Mouse (Mus musculus): ENCODE measurements around the gene Cd300lb. TPM values are rescaled to one million over a fixed set of nuclear protein-coding genes. Genes with fewer than 3 reads are reported as not detected.

The Cd300lb gene
- polyA plus RNA-seq, 1 experiment from 2014 or later, result 0.15 TPM

DNA sequence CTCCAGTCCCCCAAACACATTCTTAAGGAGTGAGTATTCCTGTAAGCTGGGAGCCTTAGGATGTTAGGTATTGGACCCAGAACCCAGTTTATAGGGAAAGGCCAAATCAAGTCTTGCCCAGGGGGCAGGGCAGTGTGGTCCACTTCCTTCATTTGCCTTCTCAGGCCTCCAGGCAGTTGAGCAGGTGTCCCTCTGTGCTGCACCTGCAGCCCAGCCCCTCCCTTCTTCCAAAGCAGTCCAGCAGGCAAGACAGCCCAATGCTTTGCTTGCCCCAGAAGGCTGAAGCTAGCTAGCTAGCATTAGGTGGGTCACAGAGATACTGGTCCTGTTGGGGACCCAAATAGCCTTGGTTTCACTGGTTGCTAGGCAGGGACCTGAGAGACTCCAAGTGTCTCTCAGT lies 54.0 kb downstream of the Cd300lb start:
- Histone ChIP-seq H3K27me3 (no peaks in the 10 kb centered on the region; the same call in 1 of the 2 replicates), H3K4me1 (replicated peaks) (peaks cover 4% of the 10 kb centered on the region), H3K4me2 (no peak overlapping the region), H3K27ac (replicated peaks) (no peak overlapping the region), H3K36me3 (no peaks in the 10 kb centered on the region), H3K9ac (no peak overlapping the region), H3K4me3 (no peak overlapping the region), H3K9me3 (no peaks in the 10 kb centered on the region)
- ATAC-seq (ENCODE audit: low read depth), result no peak

DNA sequence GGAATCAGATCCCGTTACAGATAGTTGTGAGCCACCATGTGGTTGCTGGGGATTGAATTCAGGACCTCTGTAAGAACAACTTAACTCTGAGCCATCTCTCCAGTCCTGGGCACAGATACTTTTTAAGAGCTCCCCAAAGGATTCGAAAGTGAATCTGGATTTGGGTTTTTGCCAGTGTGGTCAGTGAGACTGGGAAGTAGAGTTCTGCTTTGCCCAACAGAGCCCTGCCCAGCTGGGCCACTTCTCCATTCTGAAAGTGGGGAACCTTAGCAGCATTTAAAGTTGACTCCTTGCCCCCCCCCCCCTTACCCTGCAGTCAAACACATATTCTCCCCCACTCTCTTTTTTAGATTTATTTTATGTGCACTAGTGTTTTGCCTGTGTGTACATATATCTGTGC lies 54.5 kb downstream of the Cd300lb start:
- Histone ChIP-seq H3K27ac (replicated peaks) (no peak overlapping the region), H3K4me2 (no peak overlapping the region), H3K27me3 (no peaks in the 10 kb centered on the region), H3K9ac (no peak overlapping the region), H3K4me3 (no peak overlapping the region), H3K36me3 (no peaks in the 10 kb centered on the region), H3K4me1 (replicated peaks) (peaks cover 9% of the 10 kb centered on the region), H3K9me3 (no peaks in the 10 kb centered on the region)
- no peak for ATAC-seq (ENCODE audit: low read depth)
- 78% methylated on average over 2 of the region's 2 CpGs for WGBS

DNA sequence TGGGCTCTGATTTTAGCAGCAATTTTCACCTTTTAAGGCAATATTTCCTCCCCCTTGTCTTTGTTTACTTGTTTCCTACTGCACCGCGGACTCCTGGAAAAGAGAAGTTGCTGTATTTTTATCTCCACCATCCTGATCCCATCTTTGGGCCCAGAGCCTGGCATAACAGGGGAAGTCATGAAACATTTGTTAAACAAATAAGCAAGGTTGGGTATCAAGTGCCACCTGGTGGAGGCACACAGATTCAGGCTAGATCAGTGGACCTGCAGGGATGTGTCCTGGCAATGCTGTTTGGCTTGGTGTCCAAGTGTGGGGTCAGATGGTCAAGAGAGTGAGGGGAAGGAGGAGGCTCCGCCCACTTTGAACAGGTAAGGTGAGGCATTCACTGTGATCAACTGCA lies 57.0 kb downstream of the Cd300lb start:
- H3K36me3 ChIP-seq, result no peaks in the 10 kb centered on the region
- WGBS, result 55% methylated on average over 3 of the region's 3 CpGs
- H3K4me2 ChIP-seq, result no peak overlapping the region
- H3K4me1 ChIP-seq (replicated peaks), result peaks cover 26% of the 10 kb centered on the region
- no peaks in the 10 kb centered on the region for H3K27me3 ChIP-seq
- no peaks in the 10 kb centered on the region for H3K9me3 ChIP-seq
- no peak overlapping the region for H3K9ac ChIP-seq
- H3K4me3 ChIP-seq, result no peak overlapping the region
- no peak for ATAC-seq (ENCODE audit: low read depth)
- H3K27ac ChIP-seq (replicated peaks), result no peak overlapping the region

DNA sequence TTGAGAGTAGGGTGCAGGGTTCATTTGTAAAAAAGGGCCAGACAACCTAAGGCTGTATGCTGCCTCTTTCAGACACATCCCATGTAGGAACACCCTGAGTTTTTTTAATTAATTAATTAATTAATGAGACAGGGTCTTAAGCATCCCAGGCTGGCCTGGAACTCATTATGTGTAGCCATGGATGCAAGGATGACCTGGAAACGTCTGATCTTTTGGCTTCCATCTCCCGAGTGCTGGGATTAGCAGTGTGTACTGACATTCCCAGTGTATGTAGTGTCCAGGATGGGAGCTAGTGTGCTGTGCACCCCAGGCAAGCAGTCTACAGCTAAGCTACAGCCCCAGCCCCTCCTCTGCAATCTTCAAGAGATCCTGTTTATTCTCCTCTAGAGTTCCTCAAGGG lies 57.6 kb downstream of the Cd300lb start:
- no peak overlapping the region for H3K9ac ChIP-seq
- H3K9me3 ChIP-seq, result no peaks in the 10 kb centered on the region
- WGBS, result 42% methylated on average over 2 of the region's 2 CpGs
- H3K36me3 ChIP-seq, result no peaks in the 10 kb centered on the region
- H3K27me3 ChIP-seq, result no peaks in the 10 kb centered on the region
- H3K4me2 ChIP-seq, result no peak overlapping the region
- H3K4me3 ChIP-seq, result no peak overlapping the region
- H3K27ac ChIP-seq (replicated peaks), result no peak overlapping the region
- ATAC-seq (ENCODE audit: low read depth), result no peak
- H3K4me1 ChIP-seq (replicated peaks), result peaks cover 26% of the 10 kb centered on the region

GRCm38 (mm10) chr11:114876176-114876575 lies 58.0 kb downstream of the Cd300lb start:
- Histone ChIP-seq H3K36me3 (no peaks in the 10 kb centered on the region), H3K9me3 (no peaks in the 10 kb centered on the region), H3K4me3 (no peak overlapping the region), H3K9ac (no peak overlapping the region), H3K4me1 (replicated peaks) (peaks cover 26% of the 10 kb centered on the region), H3K27me3 (no peaks in the 10 kb centered on the region), H3K27ac (replicated peaks) (no peak overlapping the region), H3K4me2 (no peak overlapping the region)
- ATAC-seq (ENCODE audit: low read depth), result no peak
- 31% methylated on average over 7 of the region's 7 CpGs for WGBS

DNA sequence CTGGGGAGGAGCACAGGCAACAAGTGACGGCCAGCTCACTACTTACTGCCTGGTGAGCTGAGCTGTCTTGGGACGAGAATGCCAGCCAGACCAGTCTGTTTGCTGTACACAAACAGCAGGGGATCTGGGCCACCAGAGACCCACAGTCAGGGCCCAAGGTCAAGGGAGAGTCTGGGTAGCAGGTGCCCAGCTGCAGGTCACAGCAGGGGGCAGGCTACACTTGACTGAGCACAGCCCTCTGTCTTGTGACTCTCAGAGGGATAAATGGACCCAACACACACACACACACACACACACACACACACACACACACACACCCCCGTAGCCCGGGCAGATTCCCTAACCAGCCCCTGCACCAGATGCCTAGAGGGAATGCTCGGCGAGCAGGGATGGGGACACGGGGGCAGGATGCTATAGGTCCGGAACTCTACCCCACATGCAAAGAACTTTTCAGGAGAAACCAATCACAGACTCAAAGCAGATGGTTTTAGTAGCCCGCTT lies 58.8 kb downstream of the Cd300lb start:
- Histone ChIP-seq H3K9ac (no peak overlapping the region), H3K27me3 (no peaks in the 10 kb centered on the region), H3K9me3 (no peaks in the 10 kb centered on the region), H3K36me3 (no peaks in the 10 kb centered on the region), H3K4me1 (replicated peaks) (peaks cover 26% of the 10 kb centered on the region), H3K4me3 (no peak overlapping the region), H3K27ac (replicated peaks) (no peak overlapping the region), H3K4me2 (no peak overlapping the region)
- no peak for ATAC-seq (ENCODE audit: low read depth)
- WGBS, result 7% methylated on average over 9 of the region's 9 CpGs

DNA sequence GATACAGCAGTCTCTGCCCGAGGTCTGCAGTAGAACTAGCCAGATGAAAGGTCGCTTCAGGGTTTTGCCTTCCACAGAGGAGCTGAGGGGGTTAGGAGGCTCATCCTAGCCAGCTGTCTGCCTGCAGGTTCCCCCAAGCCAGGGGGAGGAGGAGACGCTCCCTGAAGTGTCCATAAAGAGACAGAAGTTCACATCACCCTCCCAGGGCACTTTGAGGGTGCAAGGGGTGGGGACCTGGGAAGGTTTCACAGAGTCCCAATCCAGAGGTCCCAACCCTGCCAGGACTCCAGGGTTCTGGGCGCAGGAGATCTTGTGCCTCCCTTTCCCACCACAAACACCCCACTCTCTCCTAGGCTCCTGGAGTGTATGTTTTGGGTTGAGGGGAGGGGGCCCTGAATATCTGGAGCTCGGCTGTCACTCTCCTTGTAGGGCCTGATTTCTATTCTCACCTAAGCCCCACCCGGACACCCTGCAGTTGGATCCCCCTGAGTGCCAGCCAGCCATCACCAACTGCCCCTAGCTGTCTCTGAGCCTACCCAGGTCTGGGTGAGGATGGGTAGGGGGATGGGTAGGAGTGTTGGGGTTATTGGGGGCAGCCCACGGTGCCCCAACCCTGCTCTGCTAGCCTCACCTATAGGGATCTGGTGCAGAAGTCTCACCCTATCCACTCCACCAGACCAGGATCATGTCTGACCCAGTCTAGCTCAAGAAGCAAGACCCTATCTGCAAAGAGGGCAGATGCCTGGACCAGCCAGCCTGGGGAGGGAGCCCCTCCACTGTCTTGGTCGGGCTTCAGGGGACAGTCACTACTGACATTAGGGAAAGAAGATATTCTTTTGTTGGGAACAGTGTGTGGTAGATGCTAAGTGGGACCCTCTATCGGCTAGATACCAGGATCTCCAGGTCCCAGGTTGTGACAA lies 59.7 kb downstream of the Cd300lb start:
- no peaks in the 10 kb centered on the region for H3K27me3 ChIP-seq
- no peak overlapping the region for H3K27ac ChIP-seq (replicated peaks)
- no peak for ATAC-seq (ENCODE audit: low read depth)
- no peaks in the 10 kb centered on the region for H3K36me3 ChIP-seq
- no peak overlapping the region for H3K4me3 ChIP-seq
- H3K4me2 ChIP-seq, result no peak overlapping the region
- peaks cover 26% of the 10 kb centered on the region for H3K4me1 ChIP-seq (replicated peaks)
- no peaks in the 10 kb centered on the region for H3K9me3 ChIP-seq
- no peak overlapping the region for H3K9ac ChIP-seq
- WGBS, result 55% methylated on average over 9 of the region's 9 CpGs

GRCm38 (mm10) chr11:114873022-114873817 lies 61.0 kb downstream of the Cd300lb start:
- H3K4me1 ChIP-seq (replicated peaks), result peaks cover 26% of the 10 kb centered on the region
- H3K27ac ChIP-seq (replicated peaks), result peak overlapping the region; percentile 74
- H3K27me3 ChIP-seq, result no peaks in the 10 kb centered on the region
- peak overlapping the region; percentile 9; the same call in 1 of the 2 replicates for H3K9ac ChIP-seq
- H3K4me3 ChIP-seq, result no peak overlapping the region
- no peaks in the 10 kb centered on the region for H3K36me3 ChIP-seq
- no peaks in the 10 kb centered on the region for H3K9me3 ChIP-seq
- no peak overlapping the region for H3K4me2 ChIP-seq
- WGBS, result 14% methylated on average over 6 of the region's 6 CpGs
- peak; percentile 37; the same call in 1 of the 2 replicates for ATAC-seq (ENCODE audit: low read depth)

Other genes starting within 250 kb of the Cd300lb start
- 2.9 TPM in 2 replicates for gene Dnaic2, start 207.0 kb downstream of the Cd300lb start, polyA plus RNA-seq (2015; fragmentation: Nextera tagmentation; extraction: Ambion mirVana)
- 1.3 and 1.6 TPM in 2 replicates for gene Kif19a, start 169.0 kb downstream of the Cd300lb start, polyA plus RNA-seq (2015; fragmentation: Nextera tagmentation; extraction: Ambion mirVana)
- gene Btbd17, start 138.4 kb downstream of the Cd300lb start, polyA plus RNA-seq (2015; fragmentation: Nextera tagmentation; extraction: Ambion mirVana), result 19.4 and 22.7 TPM in 2 replicates
- not detected in 2 replicates for gene Gpr142, start 135.5 kb downstream of the Cd300lb start, polyA plus RNA-seq (2015; fragmentation: Nextera tagmentation; extraction: Ambion mirVana)
- gene Gprc5c, start 83.2 kb downstream of the Cd300lb start, polyA plus RNA-seq (2015; fragmentation: Nextera tagmentation; extraction: Ambion mirVana), result 14.2 and 15.6 TPM in 2 replicates
- 1.2 and 2.8 TPM in 2 replicates for gene Cd300a, start 44.3 kb downstream of the Cd300lb start, polyA plus RNA-seq (2015; fragmentation: Nextera tagmentation; extraction: Ambion mirVana)
- not detected in 2 replicates for gene Cd300c, start 34.8 kb upstream of the Cd300lb start, polyA plus RNA-seq (2015; fragmentation: Nextera tagmentation; extraction: Ambion mirVana)
- 0.22 TPM in 1 of 2 replicates, not detected in the other for gene Cd300ld, start 55.5 kb upstream of the Cd300lb start, polyA plus RNA-seq (2015; fragmentation: Nextera tagmentation; extraction: Ambion mirVana)
- gene Cd300c2, start 67.5 kb upstream of the Cd300lb start, polyA plus RNA-seq (2015; fragmentation: Nextera tagmentation; extraction: Ambion mirVana), result 1.5 and 1.9 TPM in 2 replicates
- gene Cd300ld2, start 81.8 kb upstream of the Cd300lb start, polyA plus RNA-seq (2015; fragmentation: Nextera tagmentation; extraction: Ambion mirVana), result not detected in 2 replicates
- gene Cd300ld4, start 92.6 kb upstream of the Cd300lb start, polyA plus RNA-seq (2015; fragmentation: Nextera tagmentation; extraction: Ambion mirVana), result not detected in 2 replicates
- gene Cd300ld5, start 103.4 kb upstream of the Cd300lb start, polyA plus RNA-seq (2015; fragmentation: Nextera tagmentation; extraction: Ambion mirVana), result not detected in 2 replicates
- not detected in 2 replicates for gene Cd300ld3, start 114.0 kb upstream of the Cd300lb start, polyA plus RNA-seq (2015; fragmentation: Nextera tagmentation; extraction: Ambion mirVana)
- not detected in 2 replicates for gene Cd300e, start 127.8 kb upstream of the Cd300lb start, polyA plus RNA-seq (2015; fragmentation: Nextera tagmentation; extraction: Ambion mirVana)
- 0.69 and 1.1 TPM in 2 replicates for gene Rab37, start 157.0 kb upstream of the Cd300lb start, polyA plus RNA-seq (2015; fragmentation: Nextera tagmentation; extraction: Ambion mirVana)
- gene Cd300lf, start 199.6 kb upstream of the Cd300lb start, polyA plus RNA-seq (2015; fragmentation: Nextera tagmentation; extraction: Ambion mirVana), result 0.14 TPM in 1 of 2 replicates, not detected in the other
- gene Slc9a3r1, start 229.0 kb upstream of the Cd300lb start, polyA plus RNA-seq (2015; fragmentation: Nextera tagmentation; extraction: Ambion mirVana), result 50.6 and 58.1 TPM in 2 replicates

All from neural tube, embryonic 13.5 days (tissue).